Mouse (Mus musculus) urinary bladder, adult 18-20 months (tissue): ENCODE results near the gene Ptn.

Source experiments
- DNase-seq, 2 experiments: peaks; one replicate each; pipeline ENCODE4 v3.0.0; 2022; ENCODE audit warnings: low spot score in 2 of 2, mixed read lengths in 2 of 2

Gene Ptn

GRCm38 (mm10) chr6:36816666-36817065 lies 6.6 kb upstream of the Ptn start:
- no peak for DNase-seq

- DNase-seq, result no peak
Observed at GRCm38 (mm10) chr6:36815992-36816391, 6.0 kb upstream of the Ptn start.

GRCm38 (mm10) chr6:36812666-36813515 lies 2.9 kb upstream of the Ptn start:
- no peak for DNase-seq

- no peak for DNase-seq
Observed at GRCm38 (mm10) chr6:36810448-36810847, 428 bp upstream of the Ptn start.

- DNase-seq, result no peak
Observed at GRCm38 (mm10) chr6:36809311-36809726, 701 bp downstream of the Ptn start.

GRCm38 (mm10) chr6:36808306-36809058 lies 1.5 kb downstream of the Ptn start:
- DNase-seq, result no peak

GRCm38 (mm10) chr6:36806906-36807305 lies 3.1 kb downstream of the Ptn start:
- DNase-seq, result no peak

GRCm38 (mm10) chr6:36800309-36800946 lies 9.6 kb downstream of the Ptn start:
- DNase-seq, result no peak

- DNase-seq, result no peak
Observed at GRCm38 (mm10) chr6:36797066-36797655, 12.9 kb downstream of the Ptn start.

GRCm38 (mm10) chr6:36794535-36794934 lies 15.5 kb downstream of the Ptn start:
- no peak for DNase-seq

- no peak for DNase-seq
Observed at GRCm38 (mm10) chr6:36793775-36794174, 16.2 kb downstream of the Ptn start.

GRCm38 (mm10) chr6:36789261-36789660 lies 20.8 kb downstream of the Ptn start:
- DNase-seq, result no peak

- DNase-seq, result no peak
Observed at GRCm38 (mm10) chr6:36788576-36789191, 21.3 kb downstream of the Ptn start.

- no peak for DNase-seq
Observed at GRCm38 (mm10) chr6:36784682-36785208, 25.3 kb downstream of the Ptn start.

- DNase-seq, result no peak
Observed at GRCm38 (mm10) chr6:36782481-36782880, 27.5 kb downstream of the Ptn start.

GRCm38 (mm10) chr6:36777567-36778337 lies 32.3 kb downstream of the Ptn start:
- no peak for DNase-seq

GRCm38 (mm10) chr6:36777039-36777438 lies 33.0 kb downstream of the Ptn start:
- DNase-seq, result no peak

GRCm38 (mm10) chr6:36775647-36776360 lies 34.2 kb downstream of the Ptn start:
- DNase-seq, result no peak

GRCm38 (mm10) chr6:36772541-36772940 lies 37.5 kb downstream of the Ptn start:
- DNase-seq, result no peak

- no peak for DNase-seq
Observed at GRCm38 (mm10) chr6:36769012-36769411, 41.0 kb downstream of the Ptn start.
